Mouse (Mus musculus) ES-E14 (cell line): ENCODE results near the gene Micall2. TPM values are rescaled to one million over a fixed set of nuclear protein-coding genes. Genes with fewer than 3 reads are reported as not detected.

ENCODE experiments used
- DNase-seq: peaks from one replicate; pipeline ENCODE4 v3.0.0-alpha.2; 2013; ENCODE audit warnings: low read depth, low spot score
- H3K27ac ChIP-seq: 2 replicates; pipeline ENCODE4 v1.5.1; 2012; ENCODE audit warnings: low read depth, mild to moderate bottlenecking, low read length, moderate library complexity, mixed read lengths; ENCODE audit not compliant: poor library complexity, insufficient read depth, severe bottlenecking
- H3K36me3 ChIP-seq: 2 replicates; pipeline ENCODE4 v1.6.1; 2012; ENCODE audit warnings: mild to moderate bottlenecking, low read length, moderate library complexity, mixed read lengths; ENCODE audit not compliant: control insufficient read depth, poor library complexity, insufficient read depth, severe bottlenecking
- H3K4me1 ChIP-seq, 2 experiments: fragments of 150-350 bp in 1 of 2; sonication (generic) in 1 of 2; 2 replicates each; pipeline ENCODE4 v1.6.1; 2012; ENCODE audit warnings: low read length in 2 of 2, mild to moderate bottlenecking in 1 of 2, mixed read lengths in 1 of 2; ENCODE audit not compliant: control insufficient read depth in 2 of 2, insufficient read depth in 2 of 2, poor library complexity in 1 of 2
- H3K4me3 ChIP-seq, 2 experiments: fragments of 150-350 bp in 1 of 2; sonication (generic) in 1 of 2; 2 replicates each; pipeline ENCODE4 v1.5.1; 2012; ENCODE audit warnings: low read length in 2 of 2, low read depth in 1 of 2, mild to moderate bottlenecking in 1 of 2, mixed read lengths in 1 of 2; ENCODE audit not compliant: insufficient read depth in 1 of 2, poor library complexity in 1 of 2, severe bottlenecking in 1 of 2
- H3K9ac ChIP-seq: 2 replicates; pipeline ENCODE4 v1.6.1; 2012; ENCODE audit warnings: low read depth, mild to moderate bottlenecking, low read length, mixed read lengths; ENCODE audit not compliant: poor library complexity, insufficient read depth, severe bottlenecking
- H3K9me3 ChIP-seq: fragments of 150-350 bp; sonication (generic); 2 replicates; pipeline ENCODE4 v1.6.1; 2012; ENCODE audit warnings: low read depth, mild to moderate bottlenecking, low read length; ENCODE audit not compliant: control insufficient read depth, insufficient read depth
- CHD2 ChIP-seq: IDR thresholded peaks from 2 replicates; pipeline ENCODE4 v1.6.1; 2014; ENCODE audit warnings: mild to moderate bottlenecking, low read depth, low read length, inconsistent platforms
- HCFC1 ChIP-seq: IDR thresholded peaks from 2 replicates; pipeline ENCODE4 v1.6.1; 2012; ENCODE audit warnings: low read length, inconsistent platforms, borderline replicate concordance; ENCODE audit not compliant: insufficient read depth
- MAFK ChIP-seq: IDR thresholded peaks from 2 replicates; pipeline ENCODE4 v1.6.1; 2014; ENCODE audit warnings: mild to moderate bottlenecking, low read depth, low read length, inconsistent platforms; ENCODE audit not compliant: insufficient read depth
- ZC3H11A ChIP-seq: IDR thresholded peaks from 2 replicates; pipeline ENCODE4 v1.6.1; 2012; ENCODE audit warnings: low read depth, mild to moderate bottlenecking, inconsistent platforms, low read length, borderline replicate concordance
- ZNF384 ChIP-seq: IDR thresholded peaks from 2 replicates; pipeline ENCODE4 v1.6.1; 2012; ENCODE audit warnings: low read depth, low read length, inconsistent platforms
- in situ Hi-C, 2 experiments: fragments of 600-800 bp; cut with MboI; formaldehyde crosslinking; loops; one replicate each; pipeline ENCODE4 v1.15.1; 2025; ENCODE audit warnings: low sequenced_read_pairs in 2 of 2, inconsistent platforms in 1 of 2; ENCODE audit not compliant: unreplicated experiment in 2 of 2
- total RNA-seq: library from RNA; depleted of rRNA; stranded (reverse); fragments of 300-350 nt; gene quantifications from 2 replicates; pipeline ENCODE4 v1.2.3, GENCODE M21; 2012

Gene Micall2
- total RNA-seq, 1 experiment: 2.2 TPM

DNA sequence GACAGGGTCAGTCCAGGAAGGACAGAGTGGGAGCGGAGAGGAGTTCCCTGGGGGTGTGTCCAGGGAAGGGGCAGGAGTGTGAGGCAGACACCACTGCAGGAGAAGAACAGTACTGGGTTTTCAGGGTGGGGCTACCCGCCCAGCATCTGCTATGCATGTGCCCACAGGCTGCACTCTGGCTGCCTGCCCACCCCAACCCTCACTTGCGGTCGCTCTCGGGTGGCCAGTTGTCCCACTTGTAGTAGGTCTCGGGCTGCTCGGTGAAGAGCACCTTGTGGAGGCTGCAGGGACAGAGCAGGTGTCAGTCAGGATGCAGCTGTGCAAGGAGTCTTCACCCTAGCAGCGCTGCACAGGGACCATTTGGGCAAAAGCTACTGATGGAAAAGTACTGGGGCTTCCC is 32.1 kb upstream of the Micall2 start:
- H3K27ac ChIP-seq: no peak overlapping the region
- no peaks in the 10 kb centered on the region for H3K4me1 ChIP-seq
- no peak for TF ChIP-seq ZC3H11A
- no peak for TF ChIP-seq CHD2
- no peak for TF ChIP-seq MAFK
- TF ChIP-seq HCFC1: no peak
- TF ChIP-seq ZNF384: no peak
- H3K36me3 ChIP-seq: peaks cover 82% of the 10 kb centered on the region
- no peak for DNase-seq
- no peaks in the 10 kb centered on the region for H3K9me3 ChIP-seq
- H3K9ac ChIP-seq: no peak overlapping the region
- no peak overlapping the region for H3K4me3 ChIP-seq
- in situ Hi-C loops: no loop called here

DNA sequence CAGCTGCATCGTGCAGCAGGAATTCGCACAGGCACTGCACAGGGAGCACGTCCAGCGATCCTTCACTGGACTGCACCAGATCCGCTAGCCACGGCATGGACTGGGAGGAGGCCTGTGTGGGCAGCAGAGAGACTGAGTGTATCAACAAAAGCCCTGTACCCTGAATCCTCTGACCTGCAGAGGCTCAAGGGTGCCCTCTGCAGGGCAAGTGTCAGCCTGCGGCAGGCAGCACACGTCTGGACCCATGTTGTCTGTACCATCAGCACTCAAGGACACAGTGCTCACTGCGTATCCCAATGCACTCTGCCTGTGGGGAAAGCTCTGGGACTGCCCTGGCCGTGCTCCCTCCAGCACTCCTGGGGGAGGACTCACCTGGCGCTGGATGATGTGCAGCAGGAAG is 28.2 kb upstream of the Micall2 start:
- no peak overlapping the region; the same call in 1 of the 2 replicates for H3K27ac ChIP-seq
- in situ Hi-C loops: no loop called here
- H3K9me3 ChIP-seq: no peaks in the 10 kb centered on the region
- no peaks in the 10 kb centered on the region for H3K4me1 ChIP-seq
- TF ChIP-seq ZC3H11A (no peak), MAFK (no peak), CHD2 (no peak), HCFC1 (no peak), ZNF384 (no peak)
- peak; percentile 40 for DNase-seq
- peaks cover 82% of the 10 kb centered on the region for H3K36me3 ChIP-seq
- H3K9ac ChIP-seq: no peak overlapping the region
- no peak overlapping the region for H3K4me3 ChIP-seq

DNA sequence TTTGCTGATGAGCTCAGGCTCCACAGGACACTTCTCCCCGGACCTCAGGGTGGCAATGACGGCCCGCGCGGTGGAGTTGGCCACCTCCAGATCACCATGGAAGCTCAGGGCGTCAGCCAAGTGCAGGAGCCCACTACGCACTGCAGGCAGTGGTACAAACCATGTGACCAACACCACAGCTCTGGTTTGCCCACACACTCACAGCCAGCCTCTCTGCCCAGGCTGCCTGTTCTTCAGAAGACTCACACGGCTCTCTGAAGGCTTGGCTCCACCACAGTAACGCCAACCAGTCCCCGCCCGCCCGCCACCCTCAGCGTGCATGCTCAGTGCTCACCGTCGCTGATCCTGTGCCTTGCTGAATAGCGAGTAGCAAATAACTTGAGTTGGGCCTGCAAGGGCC is 22.0 kb upstream of the Micall2 start:
- H3K9ac ChIP-seq: peak overlapping the region; percentile 8; the same call in 1 of the 2 replicates
- TF ChIP-seq HCFC1: no peak
- no peak for TF ChIP-seq ZC3H11A
- TF ChIP-seq MAFK: no peak
- no peak for TF ChIP-seq CHD2
- no peak for TF ChIP-seq ZNF384
- no peak overlapping the region for H3K27ac ChIP-seq
- peaks cover 63% of the 10 kb centered on the region for H3K36me3 ChIP-seq
- in situ Hi-C loops: no loop called here
- no peak for DNase-seq
- H3K4me1 ChIP-seq: peaks cover 0 to 12% of the 10 kb centered on the region in 2 experiments; a peak in 1 of 4 replicates
- peak overlapping the region in 1 of 2 experiments; percentile 24; a peak in 1 of 4 replicates for H3K4me3 ChIP-seq
- no peaks in the 10 kb centered on the region for H3K9me3 ChIP-seq

DNA sequence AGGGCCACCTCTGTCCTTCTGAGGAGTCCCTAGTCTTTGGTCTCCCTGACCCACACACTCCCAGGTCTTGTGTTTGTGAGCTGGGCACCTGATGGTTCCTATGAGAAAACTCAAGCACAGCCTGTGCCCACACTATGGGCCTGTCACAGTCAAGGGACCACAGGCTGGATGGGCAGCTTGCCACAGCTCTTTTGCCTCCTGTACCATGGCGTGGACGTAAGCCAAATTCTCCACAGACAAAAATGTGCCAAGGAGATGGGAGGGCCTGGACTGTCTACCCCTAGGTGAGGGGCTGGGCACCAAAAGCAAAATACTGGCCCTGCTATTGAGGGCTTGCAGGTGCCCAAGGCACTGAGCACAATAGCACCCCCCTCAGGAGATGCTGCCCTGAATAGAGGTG is 20.4 kb upstream of the Micall2 start:
- no peak overlapping the region for H3K27ac ChIP-seq
- DNase-seq: no peak
- H3K4me3 ChIP-seq: no peak overlapping the region
- in situ Hi-C loops: no loop called here
- no peaks in the 10 kb centered on the region for H3K9me3 ChIP-seq
- peaks cover 63% of the 10 kb centered on the region for H3K36me3 ChIP-seq
- no peak overlapping the region for H3K9ac ChIP-seq
- H3K4me1 ChIP-seq: peaks cover 0 to 12% of the 10 kb centered on the region in 2 experiments; a peak in 1 of 4 replicates
- TF ChIP-seq MAFK (no peak), HCFC1 (no peak), ZC3H11A (no peak), CHD2 (no peak)

DNA sequence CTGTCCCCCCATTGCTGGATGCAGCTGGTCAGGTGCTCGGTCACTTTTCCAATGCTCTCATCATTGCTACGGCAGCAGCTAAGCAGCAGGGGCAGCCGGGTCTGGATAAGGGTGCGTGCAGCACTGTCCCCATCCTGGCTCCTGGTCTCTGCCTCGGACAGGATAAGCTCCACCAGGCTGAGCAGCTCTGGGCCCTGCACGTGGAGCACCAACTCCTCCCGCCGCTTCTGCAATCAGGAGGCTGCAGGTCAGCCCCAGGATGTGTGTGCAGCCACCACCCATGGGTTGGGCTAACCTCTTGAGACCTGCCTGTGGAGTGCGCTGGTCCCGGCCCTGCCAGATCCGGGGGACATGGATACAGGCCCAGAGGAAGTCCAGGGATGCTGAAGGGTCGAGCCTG is 20.0 kb upstream of the Micall2 start:
- DNase-seq: no peak
- no peak overlapping the region for H3K9ac ChIP-seq
- H3K4me1 ChIP-seq: peaks cover 0 to 12% of the 10 kb centered on the region in 2 experiments; a peak in 1 of 4 replicates
- in situ Hi-C loops: no loop called here
- peaks cover 64% of the 10 kb centered on the region for H3K36me3 ChIP-seq
- no peak overlapping the region for H3K27ac ChIP-seq
- H3K9me3 ChIP-seq: no peaks in the 10 kb centered on the region
- no peak overlapping the region for H3K4me3 ChIP-seq
- TF ChIP-seq ZC3H11A (no peak), MAFK (no peak), CHD2 (no peak)
